Mouse (Mus musculus) megakaryocyte-erythroid progenitor cell, adult 5-6 weeks (primary cell): ENCODE measurements around the gene Foxb2. TPM values are rescaled to one million over a fixed set of nuclear protein-coding genes. Genes with fewer than 3 reads are reported as not detected.
"Not testable (repeated sequence)": the region's sequence is repeated elsewhere in the genome, so short reads cannot be mapped to it uniquely, and the experiment has no call there.

ENCODE experiments used
- ATAC-seq: replicated peaks from 2 replicates; pipeline ENCODE4 v1.8.0; 2016; ENCODE audit warnings: mild to moderate bottlenecking, inconsistent platforms; ENCODE audit not compliant: severe bottlenecking, poor library complexity, low FRiP score, low TSS enrichment
- total RNA-seq, 2 experiments: library from RNA; stranded (forward) in 1 of 2; stranded (reverse) in 1 of 2; fragments of 200-1000, 215-1000 nt in 1 of 2; fragments of >200 nt in 1 of 2; fragmentation: Nextera tagmentation in 1 of 2; gene quantifications; 2 replicates each; pipeline ENCODE4 v1.2.3; 2014 to 2017

The Foxb2 gene
- not detected in 2 replicates for total RNA-seq (2014; fragmentation: Nextera tagmentation)
- total RNA-seq (2017) = not detected in 2 replicates

DNA sequence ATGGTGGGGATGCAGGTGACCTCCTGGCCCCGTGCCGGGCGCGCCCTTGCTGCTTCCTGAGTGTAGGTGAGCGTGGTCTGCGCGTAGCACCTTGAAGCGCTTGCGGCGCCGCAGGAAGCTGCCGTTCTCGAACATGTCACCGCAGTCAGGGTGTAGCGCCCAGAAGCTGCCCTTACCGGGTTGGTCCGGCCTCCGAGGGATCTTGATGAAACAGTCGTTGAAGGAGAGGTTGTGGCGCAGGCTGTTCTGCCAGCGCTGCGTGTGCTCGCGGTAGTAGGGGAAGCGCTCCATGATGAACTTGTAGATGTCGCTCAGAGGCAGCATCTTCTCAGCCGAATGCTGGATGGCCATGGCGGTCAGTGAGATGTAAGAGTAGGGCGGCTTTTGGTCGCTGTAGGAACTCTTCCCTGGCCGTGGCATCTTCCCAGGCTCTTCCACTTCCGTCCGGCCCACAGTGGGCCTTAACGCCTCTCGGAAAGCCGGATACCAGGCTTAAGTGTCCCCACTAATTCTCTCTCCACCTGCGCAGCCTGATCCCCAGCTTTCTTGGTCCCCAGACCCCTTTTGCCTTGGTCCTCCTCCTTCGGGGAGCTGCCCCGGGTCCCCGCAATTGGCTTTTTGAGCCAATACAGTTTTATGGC lies at the start of gene Foxb2:
Foxb2 (minus strand) TSS at position 585 of the 641 bp plus-strand sequence.
- no peak for ATAC-seq

DNA sequence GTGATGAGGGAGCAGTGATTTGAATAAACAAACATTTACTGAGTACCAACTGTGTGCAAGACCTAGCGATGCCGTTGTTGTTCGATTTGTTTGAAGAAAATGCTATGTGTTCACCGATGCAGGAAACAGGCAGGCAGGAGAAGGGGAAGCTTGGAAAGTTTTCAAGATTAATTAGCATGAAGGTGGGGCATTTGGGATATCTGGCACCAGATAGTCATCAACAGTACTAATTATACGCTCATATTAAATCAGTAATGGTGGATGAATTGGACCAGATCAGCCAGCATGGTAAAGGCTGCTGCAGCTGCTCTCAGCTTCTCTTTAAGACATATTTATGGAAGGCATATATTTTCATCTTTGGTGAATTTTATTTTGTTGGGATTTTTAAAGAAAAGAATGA lies 37.9 kb upstream of the Foxb2 start:
- ATAC-seq = no peak

DNA sequence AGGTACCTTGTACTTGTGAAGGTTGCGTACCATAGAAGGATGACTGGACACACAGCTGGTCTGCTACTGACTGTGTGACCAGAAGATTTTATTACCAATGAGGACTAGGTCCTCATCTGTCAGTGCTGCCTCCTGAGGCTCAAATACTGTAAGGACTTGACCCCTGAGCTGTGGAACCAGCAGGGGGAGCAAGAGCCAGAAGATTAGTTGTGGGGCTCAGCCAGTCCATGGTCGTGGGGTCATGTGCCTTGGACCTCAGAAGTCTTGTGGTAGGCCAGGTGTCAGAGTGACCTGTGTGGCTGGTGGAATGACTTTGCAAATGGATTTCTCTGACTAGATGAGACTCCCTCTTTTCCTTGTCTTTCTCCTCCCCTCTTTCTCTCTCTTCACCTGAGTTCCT lies 29.5 kb upstream of the Foxb2 start:
- ATAC-seq = peak; percentile 59; the same call in 1 of the 2 replicates

DNA sequence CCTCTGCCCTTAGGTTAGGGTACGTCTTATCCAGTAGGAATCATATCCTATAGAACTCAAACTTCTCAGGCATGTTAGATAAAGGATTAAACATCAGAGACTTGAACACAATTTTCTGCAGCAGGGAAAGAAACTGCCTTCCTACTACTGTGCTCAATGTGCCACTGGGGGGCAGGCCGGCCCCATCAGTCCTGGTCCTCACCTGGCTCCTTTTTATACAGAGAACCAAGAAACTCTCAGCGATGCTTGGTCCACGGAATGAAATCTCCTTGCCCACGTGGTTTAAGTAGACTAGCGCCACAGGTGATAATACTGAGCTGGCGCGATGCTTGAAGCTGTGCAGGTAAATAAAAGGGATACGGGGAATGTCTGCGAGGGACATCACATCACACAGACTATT lies 26.1 kb upstream of the Foxb2 start:
- ATAC-seq = no peak

DNA sequence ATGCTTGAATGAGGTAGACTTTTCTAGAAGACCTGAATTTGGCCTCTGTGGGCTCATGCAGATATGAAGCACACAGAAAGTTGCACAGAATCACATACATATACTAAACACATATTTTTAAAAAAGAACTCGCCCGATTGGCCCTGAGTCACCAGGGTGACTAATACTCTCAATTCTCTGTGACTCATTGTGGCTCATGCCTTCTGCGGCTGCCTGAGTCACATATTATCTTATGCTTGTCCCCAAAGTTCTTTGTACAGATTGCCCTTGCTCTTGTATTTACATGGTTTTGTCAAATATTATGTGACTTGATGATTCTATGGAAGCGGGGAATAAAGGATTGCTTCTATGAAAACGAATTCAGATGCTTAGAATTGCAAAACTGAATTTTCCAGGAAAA lies 25.0 kb upstream of the Foxb2 start:
- no peak for ATAC-seq

DNA sequence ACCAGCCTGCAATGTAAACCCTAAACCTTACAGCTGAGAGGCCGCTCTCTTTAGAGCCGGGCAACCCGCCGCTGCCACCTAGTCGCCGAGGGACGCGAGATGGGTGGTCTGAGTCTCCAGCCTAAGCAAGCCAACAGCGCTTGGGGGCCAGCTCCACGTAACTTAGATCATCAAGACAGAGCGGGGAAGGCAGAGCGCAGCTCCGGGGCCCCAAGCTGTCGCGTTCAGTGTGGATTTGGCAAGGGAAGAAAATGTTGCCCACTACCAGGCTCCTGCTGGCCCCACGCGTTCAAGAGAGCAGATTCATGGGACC lies 2.8 kb upstream of the Foxb2 start:
- no peak for ATAC-seq

DNA sequence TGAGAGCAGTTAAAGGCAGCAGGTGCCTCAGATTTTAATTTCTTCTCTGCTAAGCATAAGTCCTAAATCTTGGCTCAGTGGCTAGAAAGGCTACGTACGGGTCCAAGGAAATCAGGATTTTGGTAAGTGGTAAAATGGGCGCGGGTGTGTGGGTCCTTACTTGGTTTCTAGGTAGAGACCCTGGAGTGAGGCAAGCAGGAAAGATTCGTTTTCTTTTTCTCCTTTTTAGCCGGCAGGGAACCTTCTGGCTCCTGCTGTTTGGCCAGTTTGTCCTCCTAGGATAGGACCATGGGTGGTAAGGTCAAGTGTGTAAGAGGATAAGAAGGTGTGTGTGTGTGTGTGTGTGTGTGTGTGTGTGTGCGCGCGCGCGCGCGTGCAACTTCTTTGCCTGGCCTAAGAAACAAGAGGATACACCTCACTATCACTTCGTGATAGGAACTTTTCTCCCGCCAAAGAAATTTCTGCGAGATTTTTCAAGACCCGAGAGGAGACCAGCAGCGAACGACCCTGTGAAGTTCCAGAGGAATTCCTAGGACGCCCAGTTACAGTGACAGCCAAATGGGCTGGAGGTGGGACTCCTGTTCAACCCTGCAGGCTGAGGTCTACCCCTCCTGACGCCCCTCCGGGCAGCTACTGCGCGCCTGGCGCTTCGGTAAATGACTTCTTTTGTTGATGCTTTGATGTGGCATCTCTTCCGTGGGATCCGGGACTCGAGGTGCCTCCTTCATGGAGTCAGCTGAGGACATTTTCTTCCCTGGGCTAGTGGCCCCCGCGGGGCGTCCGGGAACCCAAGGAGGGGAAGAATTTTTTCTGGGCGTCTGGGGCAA lies 2.2 kb upstream of the Foxb2 start:
- ATAC-seq = no peak

DNA sequence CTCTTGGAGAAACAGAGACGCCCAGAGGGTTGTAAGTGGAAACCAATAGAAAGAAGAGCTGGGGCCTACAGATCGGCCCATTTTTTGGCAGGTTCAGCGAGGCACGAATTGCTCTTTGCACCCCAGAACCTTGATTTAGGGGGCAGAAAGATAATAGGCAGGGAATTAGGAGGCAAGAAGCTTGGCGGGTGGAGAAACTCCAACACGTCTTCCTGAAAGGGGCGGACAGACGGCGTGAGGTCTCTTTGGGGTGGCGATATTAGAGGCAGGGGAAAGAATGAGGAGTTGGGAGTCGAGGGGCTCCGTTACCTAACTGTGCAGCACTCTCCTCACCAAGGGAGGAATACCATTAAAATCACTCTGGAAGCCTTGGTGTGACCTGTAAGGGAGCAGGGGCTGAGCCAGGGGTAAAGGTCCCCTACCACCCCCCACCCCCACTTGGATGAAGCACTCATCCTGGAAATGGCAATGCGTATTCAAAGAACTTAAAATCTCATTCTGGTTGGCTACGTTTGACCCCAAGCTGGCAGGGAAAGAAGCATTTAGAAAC lies 1.5 kb upstream of the Foxb2 start:
- no peak for ATAC-seq

DNA sequence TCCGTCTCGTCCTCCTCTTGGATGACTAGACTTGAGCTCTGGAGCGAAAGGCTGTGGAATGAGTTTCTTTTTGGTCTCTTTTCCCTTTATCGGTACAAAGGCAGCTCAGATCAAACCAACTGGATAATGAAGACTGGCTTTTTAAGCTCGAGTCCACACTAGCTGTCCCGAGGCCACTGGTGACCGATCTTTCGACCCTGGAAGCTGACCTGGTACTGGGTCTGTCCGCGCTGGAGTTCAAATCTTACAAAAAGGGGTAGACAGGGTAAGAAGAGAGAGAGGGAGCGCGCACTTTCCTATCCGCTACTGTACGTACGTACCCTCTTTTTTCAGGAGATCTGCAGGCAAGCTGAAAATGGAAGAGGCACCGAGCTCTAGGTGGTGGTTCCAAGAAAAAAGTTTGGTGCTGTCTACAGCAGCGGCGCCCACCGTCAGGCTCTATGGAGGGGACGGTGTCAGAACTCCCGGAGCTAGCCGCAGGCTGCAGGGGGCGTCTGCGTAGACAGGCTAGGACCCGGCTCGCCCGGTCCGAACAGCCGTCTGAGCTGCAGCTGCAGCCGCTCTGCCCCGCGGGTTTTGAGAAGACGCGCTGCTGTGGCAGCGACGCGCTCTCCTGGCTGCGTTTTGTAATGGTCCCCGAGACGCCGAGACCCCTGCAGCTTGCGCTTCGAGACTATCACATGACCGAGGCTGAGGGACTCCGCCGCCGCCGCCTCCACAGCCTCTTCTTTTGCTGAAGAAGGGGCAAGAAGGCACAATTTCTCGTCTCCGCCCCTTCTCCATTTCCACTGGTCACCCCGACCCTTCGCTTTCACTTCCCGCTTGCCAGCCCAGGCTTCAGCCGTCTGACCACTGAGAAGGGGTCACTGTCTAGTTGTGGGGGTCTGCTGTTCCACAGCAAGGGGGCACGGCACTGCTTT lies 597 bp upstream of the Foxb2 start:
- ATAC-seq = no peak

DNA sequence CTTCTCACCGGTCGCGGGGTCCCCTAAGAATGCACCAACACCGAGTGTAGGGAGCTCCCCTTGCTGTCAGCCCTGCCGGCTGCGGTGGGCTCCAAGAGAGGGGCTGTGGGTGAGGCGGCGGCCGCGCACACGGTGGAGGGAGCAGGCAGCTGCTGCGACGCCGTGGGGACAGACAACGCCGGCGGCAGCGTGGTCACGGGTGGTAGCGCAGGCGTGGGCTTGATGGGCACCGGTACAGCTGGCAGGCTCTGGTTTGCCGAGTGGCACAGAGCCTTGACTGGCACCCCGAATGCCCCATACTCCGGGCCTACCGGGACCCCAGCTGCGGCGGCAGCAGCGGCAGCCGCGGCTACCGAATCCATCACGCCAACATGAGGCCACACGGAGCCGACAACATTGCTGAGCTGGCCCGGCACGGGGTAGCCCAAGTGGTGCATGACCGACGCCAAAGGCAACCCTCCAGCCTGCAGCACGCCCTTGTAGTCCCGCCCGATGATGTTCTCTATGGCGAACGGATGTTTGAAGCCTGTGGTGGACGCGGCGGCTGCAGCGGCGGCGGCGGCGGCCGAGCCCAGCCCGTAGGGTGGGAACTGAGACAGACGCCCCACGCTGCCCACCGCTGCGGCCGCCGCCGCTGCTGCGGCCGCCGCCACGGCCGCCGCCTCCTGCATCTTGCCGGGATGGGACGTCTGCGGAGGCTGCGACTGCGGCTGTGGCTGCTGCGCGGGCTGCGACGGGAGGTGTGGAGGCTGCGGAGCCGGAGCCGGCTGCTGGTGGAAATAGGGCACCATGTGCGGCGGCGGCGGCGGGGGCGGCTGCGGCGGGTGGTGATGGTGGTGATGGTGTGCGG lies 1.0 kb downstream of the Foxb2 start:
- no peak for ATAC-seq

DNA sequence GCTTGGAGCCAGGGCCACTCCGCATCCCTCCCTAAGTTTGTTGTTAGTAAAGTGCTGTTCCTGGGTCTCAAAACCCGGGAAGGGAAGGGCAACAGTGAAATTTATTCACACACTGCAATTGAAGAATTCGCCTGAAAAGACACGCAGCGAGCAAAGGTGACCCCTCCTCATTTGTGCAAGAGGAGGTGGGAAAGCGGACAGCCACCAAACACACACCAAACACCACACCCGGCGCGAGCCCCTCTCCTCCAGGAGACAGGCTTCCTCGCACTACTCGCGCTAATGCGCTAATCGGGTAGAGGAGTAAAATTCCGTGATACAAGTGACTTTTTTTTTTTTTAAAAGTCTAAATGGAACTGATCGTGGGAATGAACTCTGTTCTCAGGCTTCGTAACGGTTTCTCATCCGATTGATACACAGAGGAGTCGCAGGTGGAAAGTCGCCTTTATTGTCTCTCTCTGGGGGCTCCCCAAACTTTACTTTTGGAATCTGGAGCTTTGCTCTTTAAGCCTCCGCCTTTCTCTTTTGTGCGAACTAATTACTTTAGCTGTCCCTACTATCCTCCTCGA lies 2.3 kb downstream of the Foxb2 start:
- no peak for ATAC-seq

DNA sequence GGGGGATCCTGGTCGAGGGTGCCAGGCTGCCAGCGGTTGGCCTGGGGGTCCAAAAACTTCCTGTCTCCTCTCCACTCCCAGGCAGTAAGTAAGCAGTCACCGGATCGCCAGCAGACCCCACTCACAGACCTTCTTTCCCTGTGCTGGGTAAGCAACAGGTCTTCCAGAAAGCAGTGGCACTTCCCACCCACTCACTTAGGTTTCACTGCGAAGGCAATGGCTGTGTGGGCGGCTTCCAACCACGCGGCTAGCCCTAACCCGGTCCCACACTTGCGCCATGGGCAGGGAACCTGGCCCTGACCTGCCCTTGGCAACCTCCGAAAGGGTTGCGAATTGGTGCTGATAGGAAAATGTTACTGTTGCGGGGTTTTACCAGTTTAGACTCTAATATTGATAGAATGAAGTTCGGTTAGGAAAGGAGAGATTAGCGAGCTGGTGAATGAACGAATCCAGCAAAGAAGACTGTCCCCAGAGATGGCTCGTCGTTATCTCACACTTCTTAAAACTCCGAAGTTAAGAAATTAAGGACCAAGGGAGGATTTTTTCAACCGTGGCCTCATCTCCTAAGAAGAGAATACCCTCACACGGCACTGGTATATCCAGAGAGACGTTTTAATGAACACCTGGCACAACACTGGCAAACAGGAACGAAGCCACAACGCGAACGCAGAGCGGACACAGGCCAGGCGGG lies 3.0 kb downstream of the Foxb2 start:
- no peak for ATAC-seq

DNA sequence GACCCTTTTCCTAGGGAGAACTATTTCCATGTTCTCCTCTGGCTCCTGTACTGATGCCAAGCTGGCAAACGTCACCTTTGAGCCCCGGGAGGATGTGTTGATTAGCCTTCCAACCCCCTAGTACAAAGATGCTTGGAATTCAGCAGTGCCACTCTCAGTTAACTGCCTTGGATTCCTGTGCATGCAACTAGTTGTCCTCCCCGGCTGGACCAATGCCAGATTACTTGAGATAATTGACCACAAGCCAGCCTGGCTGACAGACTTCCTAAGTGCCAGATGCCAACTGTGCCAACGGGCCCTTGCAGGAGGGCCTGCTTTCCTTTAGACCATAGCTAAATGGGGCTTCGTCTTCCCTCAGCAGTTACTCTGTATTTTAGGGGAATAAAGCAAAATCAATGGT lies 5.1 kb downstream of the Foxb2 start:
- no peak for ATAC-seq

DNA sequence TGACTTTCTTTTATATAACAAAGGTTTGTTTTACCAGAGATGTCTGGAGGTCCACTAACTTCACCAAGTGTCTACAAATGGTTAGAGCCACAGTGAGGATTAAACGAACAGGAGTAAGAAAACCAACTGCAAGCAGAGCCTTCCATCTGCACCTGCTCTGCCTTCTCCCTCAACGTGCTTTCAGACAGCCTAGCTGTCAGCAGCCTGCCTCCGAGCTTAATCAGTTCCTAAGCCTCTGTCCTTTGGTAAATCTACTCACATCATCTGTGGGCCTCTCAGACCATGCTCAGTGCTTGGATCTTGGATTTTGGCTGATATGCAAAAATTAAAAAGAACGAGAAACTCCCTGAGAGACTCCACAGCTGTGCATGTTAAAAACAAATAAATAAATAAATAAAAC lies 15.0 kb downstream of the Foxb2 start:
- no peak for ATAC-seq

DNA sequence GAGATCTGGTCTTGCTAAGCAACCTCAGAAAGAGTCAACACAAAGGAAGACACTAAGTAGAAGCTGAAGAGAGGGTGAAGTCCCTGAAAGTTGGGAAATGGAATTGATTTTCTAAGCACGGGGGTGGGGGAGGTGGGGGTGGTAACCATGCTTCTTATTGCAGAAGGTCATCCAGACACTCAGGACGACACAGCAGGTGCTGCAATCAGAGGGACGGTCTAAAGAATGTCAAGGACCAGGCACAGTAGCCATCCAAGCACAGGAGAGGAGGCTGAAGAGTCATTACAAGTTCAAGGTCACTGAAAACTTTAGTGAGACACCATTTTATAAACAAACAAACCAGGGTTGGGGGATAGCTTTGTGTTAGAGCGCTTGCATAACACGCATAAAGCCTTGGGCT lies 16.9 kb downstream of the Foxb2 start:
- no peak for ATAC-seq

DNA sequence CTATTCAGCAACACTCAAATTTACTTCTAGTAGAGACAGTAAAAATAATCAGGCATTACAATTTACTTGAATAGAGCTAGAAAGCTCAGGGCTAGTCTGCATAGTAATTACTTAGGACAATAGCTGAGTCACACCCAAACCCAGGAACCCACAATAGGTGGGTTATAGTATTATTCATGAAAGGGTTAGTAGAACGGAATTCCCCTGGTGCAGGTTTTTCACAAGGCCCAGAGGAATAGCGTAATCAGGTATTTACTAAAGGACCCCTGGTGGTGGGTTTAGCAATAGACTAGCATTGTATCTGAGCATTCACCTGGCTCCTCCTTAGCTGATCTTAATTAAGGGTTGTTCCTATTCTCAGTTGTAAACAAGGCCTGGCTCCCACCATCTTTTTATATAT lies 29.5 kb downstream of the Foxb2 start:
- not testable (repeated sequence) for ATAC-seq

DNA sequence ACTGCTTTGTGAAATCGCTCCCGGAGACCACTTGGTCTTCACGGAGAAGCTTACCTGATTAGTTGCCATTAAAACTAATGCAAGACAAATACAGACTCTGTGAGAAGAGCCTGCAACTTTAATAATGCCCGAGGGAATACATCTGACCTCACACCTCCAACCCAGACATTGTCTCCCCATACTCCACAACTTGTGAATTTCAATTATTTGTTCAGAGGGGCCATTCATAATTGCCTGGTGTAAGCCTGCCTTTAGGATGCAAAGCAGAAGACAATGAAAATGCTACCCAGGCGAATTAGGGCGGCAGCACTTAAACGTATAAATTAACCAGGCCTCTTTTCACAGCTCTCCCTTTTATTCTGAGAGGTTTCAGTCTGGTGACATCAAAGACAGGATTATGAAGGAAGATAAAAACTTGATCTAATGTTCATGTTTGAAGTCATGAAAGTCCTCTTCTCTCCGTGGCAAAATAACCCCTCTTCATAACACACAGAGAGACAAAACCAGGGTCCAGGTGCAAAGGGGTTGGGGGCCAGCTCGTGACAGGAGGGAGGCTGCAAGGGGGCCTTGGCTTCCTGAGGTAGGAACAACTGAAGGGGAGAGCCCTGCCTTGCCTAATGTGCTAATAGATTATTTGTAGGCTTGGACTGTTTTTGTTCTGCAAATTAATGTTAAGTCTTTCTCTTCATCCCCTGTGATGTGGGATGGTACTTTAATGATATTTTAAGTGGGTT lies 31.9 kb downstream of the Foxb2 start:
- ATAC-seq = no peak

DNA sequence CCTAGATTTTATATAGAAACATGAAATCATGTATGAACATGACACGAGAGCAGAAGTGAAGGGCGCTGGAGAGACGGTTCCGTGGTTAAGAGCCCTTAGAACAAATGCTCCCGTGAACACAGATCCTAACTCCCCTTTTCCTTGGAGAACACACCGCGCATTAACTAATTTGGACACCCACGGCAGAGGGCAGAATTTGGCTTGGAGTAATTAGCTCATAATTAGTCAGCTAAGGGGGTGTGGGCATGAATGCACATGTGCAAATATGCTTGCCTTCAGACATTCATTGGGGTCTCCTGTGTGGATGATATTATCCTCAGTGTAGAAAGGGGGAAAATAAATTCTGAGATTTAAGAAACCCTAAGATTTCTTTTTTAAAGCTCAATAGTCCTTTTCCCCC lies 32.6 kb downstream of the Foxb2 start:
- ATAC-seq = no peak
